Mouse (Mus musculus) bone marrow, adult 2 months (tissue): ENCODE results near the gene Dao.

Experiments
- CTCF ChIP-seq: fragments of 200-500 bp; IDR thresholded peaks from 2 replicates; pipeline ENCODE4 v1.5.1; 2011; ENCODE audit warnings: low read length, control low read depth; ENCODE audit not compliant: control insufficient read depth, insufficient read depth
- POLR2A ChIP-seq: fragments of 200-500 bp; IDR thresholded peaks from 2 replicates; pipeline ENCODE4 v1.6.1; 2011; ENCODE audit warnings: low read depth, mild to moderate bottlenecking, control low read depth, low read length, borderline replicate concordance; ENCODE audit not compliant: control insufficient read depth

DNA sequence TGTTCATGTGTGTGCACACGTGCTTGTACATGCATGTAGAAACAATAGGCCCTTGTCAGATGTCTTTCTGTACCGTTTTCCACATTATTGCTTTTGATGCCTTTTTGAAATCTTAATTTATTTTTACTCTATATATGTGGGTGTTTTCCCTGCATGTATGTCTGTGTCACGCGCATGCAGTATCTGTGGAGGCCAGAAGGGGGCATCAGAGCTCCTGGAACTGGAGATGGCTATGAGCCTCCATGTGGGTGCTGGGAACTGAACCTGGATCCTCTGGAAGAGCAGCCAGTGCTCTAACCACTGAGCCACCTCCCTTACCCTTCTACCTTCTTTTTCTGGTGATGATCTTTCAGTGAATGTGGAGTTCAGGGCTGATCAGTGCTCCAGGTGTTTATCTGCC, 67.4 kb downstream of the Dao start:
- no peak for TF ChIP-seq POLR2A
- no peak for TF ChIP-seq CTCF
